Mouse (Mus musculus) liver, embryonic 14.5 days (tissue): Measurements from ENCODE around the gene Anp32a.

Experiments
- CTCF ChIP-seq: IDR thresholded peaks from 2 replicates; pipeline ENCODE4 v1.5.1; 2016; ENCODE audit warnings: antibody characterized with exemption, low read depth, control low read depth
- EP300 ChIP-seq: IDR thresholded peaks from 2 replicates; pipeline ENCODE4 v1.6.1; 2016; ENCODE audit warnings: antibody characterized with exemption, low read depth

- no peak for TF ChIP-seq CTCF
- TF ChIP-seq EP300 = no peak
Measured at GRCm38 (mm10) chr9:62421911-62422310, 80.8 kb downstream of the Anp32a start.
